In the genomic region with DNA sequence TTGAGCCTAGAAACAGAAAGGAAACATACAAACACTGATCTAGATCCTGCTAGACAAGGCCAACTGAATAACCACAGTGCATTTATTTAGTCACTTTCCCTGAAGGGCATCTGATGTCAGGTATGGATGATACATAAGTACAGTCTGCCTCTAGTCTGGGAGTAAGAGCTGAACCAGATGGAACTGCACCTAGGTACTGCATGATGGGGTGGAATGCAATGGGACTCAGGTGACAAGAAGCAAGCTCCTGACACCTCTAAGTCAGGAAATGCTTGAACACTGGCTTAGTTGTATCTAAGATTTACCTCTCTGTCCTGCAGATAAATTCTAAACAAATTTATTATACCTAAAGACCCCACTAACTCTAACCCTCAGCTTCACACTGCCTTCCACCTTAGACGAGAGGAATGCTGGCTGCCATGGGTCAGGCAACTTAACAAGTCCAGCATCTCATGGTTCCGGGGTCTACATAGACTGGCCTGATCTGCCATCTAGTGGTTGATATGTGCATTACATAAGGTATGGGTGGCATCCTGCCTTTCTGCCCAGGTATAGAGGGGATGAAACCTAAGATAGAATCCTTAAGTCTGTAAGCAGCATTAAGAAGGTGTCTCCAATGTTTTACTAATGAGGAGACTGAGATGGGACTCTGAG, we compare ENCODE assay signal across 8 mouse cellular contexts. TPM values are rescaled to one million over a fixed set of nuclear protein-coding genes. Genes with fewer than 3 reads are reported as not detected.
DNase-seq lines count a peak whose midpoint lies in the region; ATAC-seq and TF ChIP-seq lines count a peak whose summit lies in the region.

No protein-coding gene starts in this region.

- H3K36me3 ChIP-seq in forebrain, embryonic 13.5 days (ENCODE audit: poor library complexity, severe bottlenecking): no peaks in the 10 kb centered on the region
- H3K36me3 ChIP-seq in hindbrain, postnatal 0 days (ENCODE audit: insufficient read depth, low read length): no peaks in the 10 kb centered on the region
- no peaks in the 10 kb centered on the region for H3K36me3 ChIP-seq in midbrain, embryonic 12.5 days

- TF ChIP-seq CTCF in hindbrain, postnatal 0 days (IDR thresholded peaks at IDR 0.05; ENCODE audit: low read depth): peak; percentile 97
- TF ChIP-seq CTCF in left cerebral cortex, adult 2 months (IDR thresholded peaks at IDR 0.05): peak; percentile 94

- no peak overlapping the region for H3K4me3 ChIP-seq in forebrain, embryonic 13.5 days
- H3K4me3 ChIP-seq in hindbrain, postnatal 0 days (ENCODE audit: low read length): no peak overlapping the region
- H3K4me3 ChIP-seq in left cerebral cortex, adult 2 months: no peak overlapping the region
- H3K4me3 ChIP-seq in midbrain, embryonic 12.5 days: no peak overlapping the region

- ATAC-seq in cerebellum, adult (ENCODE audit: insufficient number of reproducible peaks, low FRiP score, low TSS enrichment): peak; percentile 50
- peak; percentile 59 for ATAC-seq in forebrain, embryonic 13.5 days
- peak; percentile 69 for ATAC-seq in hindbrain, postnatal 0 days
- ATAC-seq in midbrain, embryonic 12.5 days (ENCODE audit: low FRiP score, low read depth): peak; percentile 38; the same call in 1 of the 2 replicates

- peak; percentile 56 for DNase-seq in ovary, postnatal 14 days (ENCODE audit: low spot score)
- DNase-seq in ovary, postnatal 36 days (ENCODE audit: low spot score): no peak
- DNase-seq in hindbrain, postnatal 0 days (ENCODE audit: low spot score): peak; percentile 88
- peak; percentile 52 to 58 for DNase-seq in left cerebral cortex, adult 2 months (ENCODE audit: extremely low spot score in 1 of 2, low spot score in 2 of 2)
- peak; percentile 38 to 51 for DNase-seq in spleen, postnatal 10 days (ENCODE audit: low spot score in 2 of 2)

- H3K4me1 ChIP-seq in forebrain, embryonic 13.5 days: peaks cover 8% of the 10 kb centered on the region
- no peaks in the 10 kb centered on the region for H3K4me1 ChIP-seq in hindbrain, postnatal 0 days (ENCODE audit: insufficient read depth, low read length)
- H3K4me1 ChIP-seq in midbrain, embryonic 12.5 days: peaks cover 4% of the 10 kb centered on the region; the same call in 1 of the 2 replicates

- WGBS in forebrain, embryonic 13.5 days: 0% methylated on average over 2 of the region's 2 CpGs
- 1% methylated on average over 2 of the region's 2 CpGs for WGBS in hindbrain, postnatal 0 days
- 0% methylated on average over 2 of the region's 2 CpGs for WGBS in midbrain, embryonic 12.5 days

- peaks cover 14% of the 10 kb centered on the region for H3K27me3 ChIP-seq in forebrain, embryonic 13.5 days
- no peaks in the 10 kb centered on the region for H3K27me3 ChIP-seq in hindbrain, postnatal 0 days (ENCODE audit: insufficient read depth, low read length)
- peaks cover 29% of the 10 kb centered on the region for H3K27me3 ChIP-seq in midbrain, embryonic 12.5 days

- no peak overlapping the region for H3K9ac ChIP-seq in forebrain, embryonic 13.5 days
- H3K9ac ChIP-seq in hindbrain, postnatal 0 days (replicated peaks; ENCODE audit: low read length): no peak overlapping the region
- no peak overlapping the region for H3K9ac ChIP-seq in midbrain, embryonic 12.5 days (replicated peaks)

- intact Hi-C loops in left cerebral cortex, adult 2 months (cut with DNase I): loop anchor here (1.0 to 5.0 kb wide), 4 partner anchors 353 to 1425 kb away; no protein-coding TSS in a partner anchor

- H3K4me2 ChIP-seq in forebrain, embryonic 13.5 days: no peak overlapping the region
- H3K4me2 ChIP-seq in hindbrain, postnatal 0 days (ENCODE audit: low read depth, low read length): no peak overlapping the region
- H3K4me2 ChIP-seq in midbrain, embryonic 12.5 days (replicated peaks): no peak overlapping the region

- no peaks in the 10 kb centered on the region for H3K9me3 ChIP-seq in forebrain, embryonic 13.5 days (replicated peaks)
- H3K9me3 ChIP-seq in hindbrain, postnatal 0 days (ENCODE audit: low read length): no peaks in the 10 kb centered on the region
- no peaks in the 10 kb centered on the region for H3K9me3 ChIP-seq in midbrain, embryonic 12.5 days

- no peak overlapping the region for H3K27ac ChIP-seq in forebrain, embryonic 13.5 days
- H3K27ac ChIP-seq in hindbrain, postnatal 0 days: no peak overlapping the region
- H3K27ac ChIP-seq in left cerebral cortex, adult 2 months: no peak overlapping the region
- H3K27ac ChIP-seq in midbrain, embryonic 12.5 days (replicated peaks): no peak overlapping the region

RNA-seq across cellular contexts. Expression of gene Nars2, which starts 35.7 kb away (rescaled TPM):
- 19.9 and 21.7 TPM in 2 replicates for polyA plus RNA-seq in forebrain, embryonic 13.5 days (2015; fragmentation: Nextera tagmentation; extraction: Ambion mirVana)
- 7.4 and 10.4 TPM in 2 replicates for total RNA-seq in hindbrain, postnatal 0 days (2014; rRNA removed)
- polyA plus RNA-seq in hindbrain, postnatal 0 days (2015; fragmentation: Nextera tagmentation; extraction: Ambion mirVana): 13.2 and 17.3 TPM in 2 replicates
- total RNA-seq in left cerebral cortex, adult 2 months (2021): 10 to 100 TPM; 14.8 to 18.8 TPM
- polyA plus RNA-seq in midbrain, embryonic 12.5 days (2016; fragmentation: Nextera tagmentation; extraction: Ambion mirVana): 23.9 and 25.6 TPM in 2 replicates
